Mouse (Mus musculus) olfactory bulb, adult 2 months (tissue): Measurements from ENCODE around the gene Mrpl17.

Source experiments
- CTCF ChIP-seq: fragments of 200-500 bp; IDR thresholded peaks from 2 replicates; pipeline ENCODE4 v1.5.1; 2012; ENCODE audit warnings: low read depth, mild to moderate bottlenecking, low read length, moderate library complexity; ENCODE audit not compliant: insufficient read depth
- POLR2A ChIP-seq: fragments of 200-500 bp; IDR thresholded peaks from 2 replicates; pipeline ENCODE4 v1.6.1; 2012; ENCODE audit warnings: mild to moderate bottlenecking, low read depth, low read length, moderate library complexity; ENCODE audit not compliant: insufficient read depth

GRCm38 (mm10) chr7:105761813-105762484, 49.0 kb downstream of the Mrpl17 start:
- TF ChIP-seq CTCF (no peak), POLR2A (no peak)
